Mouse (Mus musculus) spleen, postnatal 4 days (tissue): ENCODE data around the gene Antxr2.

Experiments
- DNase-seq, 2 experiments: peaks; one replicate each; pipeline ENCODE4 v3.0.0; 2022; ENCODE audit warnings: low spot score in 2 of 2

Antxr2 gene

GRCm38 (mm10) chr5:97837333-97837732 is 193.5 kb downstream of the Antxr2 start:
- DNase-seq = no peak

- DNase-seq = no peak
Observed at GRCm38 (mm10) chr5:97835418-97835817, 195.4 kb downstream of the Antxr2 start.

GRCm38 (mm10) chr5:97834770-97835169 is 196.1 kb downstream of the Antxr2 start:
- no peak for DNase-seq
